Mouse (Mus musculus): Measurements from ENCODE around the gene Pop7.

- no peak for TF ChIP-seq CTCF (IDR thresholded peaks at IDR 0.05; ENCODE audit: control insufficient read depth, insufficient read depth, insufficient read length)
- TF ChIP-seq MAX (IDR thresholded peaks at IDR 0.05): no peak
- TF ChIP-seq USF1 (IDR thresholded peaks at IDR 0.05; ENCODE audit: low read depth): no peak
- no peak for TF ChIP-seq MYOG (IDR thresholded peaks at IDR 0.05; ENCODE audit: control insufficient read depth, extremely low read depth, insufficient read length)
- TF ChIP-seq FOSL1 (IDR thresholded peaks at IDR 0.05; ENCODE audit: insufficient read depth, low read length, poor library complexity, severe bottlenecking): no peak
- no peak for TF ChIP-seq CEBPB (IDR thresholded peaks at IDR 0.05; ENCODE audit: low read depth)
These were observed 8.5 kb downstream of the Pop7 start for GRCm38 (mm10) chr5:137493831-137494230.

Measured in C2C12 (cell line).